In the genomic region with DNA sequence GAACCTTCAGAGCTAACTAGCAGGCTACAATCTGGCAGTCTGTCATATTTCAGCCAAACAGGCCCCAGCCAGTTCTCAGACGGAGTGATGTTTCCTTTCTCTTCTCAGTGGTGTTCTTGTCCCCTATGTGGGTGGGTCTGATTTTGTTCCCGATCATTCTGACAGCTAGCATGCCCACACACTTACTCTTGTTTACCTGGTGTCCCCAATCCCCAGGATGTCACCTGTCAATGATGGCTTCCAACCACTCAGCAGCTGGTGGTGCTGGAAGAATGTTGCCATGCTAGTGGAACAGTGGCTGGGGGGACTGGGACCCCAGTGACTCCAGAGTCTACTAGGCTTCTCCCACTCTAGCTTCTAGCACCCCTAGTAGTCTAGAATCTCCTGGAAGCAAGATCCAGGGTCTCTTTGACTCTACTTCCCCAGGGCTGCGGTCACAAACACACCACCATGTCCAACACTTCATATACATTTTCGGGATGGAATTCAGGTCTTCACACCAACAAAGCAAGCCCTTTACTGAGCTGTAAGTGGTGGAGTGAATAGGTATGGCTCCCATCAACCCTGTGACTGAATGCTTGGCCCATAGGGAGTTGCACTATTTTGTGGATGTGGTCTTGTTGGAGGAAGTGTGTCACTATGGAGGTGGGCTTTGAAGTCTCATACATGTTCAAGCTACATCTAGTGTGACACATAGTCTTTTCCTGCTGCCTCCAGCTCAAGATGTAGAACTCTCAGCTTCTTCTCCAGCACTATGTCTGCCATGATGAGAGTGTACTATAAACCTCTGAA, we compare ENCODE assay signal across 30 mouse cellular contexts. TPM values are rescaled to one million over a fixed set of nuclear protein-coding genes. Genes with fewer than 3 reads are reported as not detected.
DNase-seq lines count a peak whose midpoint lies in the region; ATAC-seq and TF ChIP-seq lines count a peak whose summit lies in the region.
"Had no signal": no experiment of that assay in that cellular context is flagged by ENCODE, and none has a peak within 500 bp of the region (broad histone marks: within the 10 kb centered on the region; RNA-seq: fewer than 3 reads in every experiment).

No protein-coding gene starts in this region.

- H3K27me3 ChIP-seq in forebrain, embryonic 14.5 days (replicated peaks; ENCODE audit: control insufficient read depth, insufficient read depth, low read length), result no peaks in the 10 kb centered on the region
- H3K27me3 ChIP-seq in forebrain, postnatal 0 days (ENCODE audit: insufficient read depth, low read length), result no peaks in the 10 kb centered on the region
- no peaks in the 10 kb centered on the region for H3K27me3 ChIP-seq in heart, embryonic 10.5 days (ENCODE audit: insufficient read depth, poor library complexity, severe bottlenecking)
- no peaks in the 10 kb centered on the region; the same call in 1 of the 2 replicates for H3K27me3 ChIP-seq in heart, embryonic 12.5 days (replicated peaks)
- H3K27me3 ChIP-seq in neural tube, embryonic 13.5 days, result no peaks in the 10 kb centered on the region
- H3K27me3 ChIP-seq: forebrain, embryonic 13.5 days; heart, embryonic 15.5 days; hindbrain, embryonic 13.5 days; intestine, embryonic 15.5 days had no signal

- ATAC-seq in forebrain, embryonic 14.5 days, result no peak
- ATAC-seq in forebrain, postnatal 0 days, result no peak
- no peak for ATAC-seq in heart, embryonic 12.5 days (ENCODE audit: insufficient number of reproducible peaks, low FRiP score)
- no peak for ATAC-seq in neural tube, embryonic 13.5 days (ENCODE audit: low read depth)
- ATAC-seq: activated CD4-positive, CD25-positive, alpha-beta regulatory T cell, adult 4 months; CD4-positive, CD25-positive, alpha-beta regulatory T cell, adult 4 months; forebrain, embryonic 13.5 days; hindbrain, embryonic 16.5 days; intestine, embryonic 15.5 days had no signal

- no peak for DNase-seq in forebrain, embryonic 14.5 days (ENCODE audit: low spot score)
- no peak for DNase-seq in forebrain, postnatal 0 days
- peak; percentile 63 for DNase-seq in heart, embryonic 10.5 days (ENCODE audit: low spot score)
- DNase-seq in neural tube, embryonic 10.5 days (ENCODE audit: extremely low spot score, low spot score), result no peak
- no peak for DNase-seq in cerebellum, postnatal 14 days
- DNase-seq: adrenal gland, adult 8-10 months; adrenal gland, postnatal 25 days; cerebellum, adult 11-12 months; cerebellum, adult 8-10 months; cerebellum, postnatal 25 days; gastrocnemius, adult 2 months; gastrocnemius, postnatal 14 days; heart, adult 18-20 months; heart, postnatal 10 days; heart, postnatal 36 days; kidney, adult 11 months had no signal

- H3K4me1 ChIP-seq in forebrain, embryonic 14.5 days (ENCODE audit: control insufficient read depth, insufficient read depth, low read length), result no peaks in the 10 kb centered on the region
- no peaks in the 10 kb centered on the region for H3K4me1 ChIP-seq in forebrain, postnatal 0 days (ENCODE audit: insufficient read depth)
- H3K4me1 ChIP-seq in heart, embryonic 10.5 days, result peaks cover 12% of the 10 kb centered on the region
- H3K4me1 ChIP-seq in heart, embryonic 12.5 days (replicated peaks), result no peaks in the 10 kb centered on the region; the same call in 1 of the 2 replicates
- H3K4me1 ChIP-seq in neural tube, embryonic 13.5 days (replicated peaks), result peaks cover 21% of the 10 kb centered on the region

- 87% methylated on average over 4 of the region's 4 CpGs for WGBS in forebrain, embryonic 14.5 days
- WGBS in forebrain, postnatal 0 days, result 88% methylated on average over 4 of the region's 4 CpGs
- WGBS in heart, embryonic 10.5 days, result 76% methylated on average over 4 of the region's 4 CpGs
- WGBS in heart, embryonic 12.5 days, result 73% methylated on average over 4 of the region's 4 CpGs
- whole genome bisulfite sequencing in neural tube, embryonic 13.5 days, result 89% methylated on average over 4 of the region's 4 CpGs

- H3K4me2 ChIP-seq in forebrain, embryonic 14.5 days (ENCODE audit: low read length), result no peak overlapping the region
- H3K4me2 ChIP-seq in forebrain, postnatal 0 days (ENCODE audit: low read depth), result no peak overlapping the region
- no peak overlapping the region for H3K4me2 ChIP-seq in heart, embryonic 12.5 days
- no peak overlapping the region for H3K4me2 ChIP-seq in neural tube, embryonic 13.5 days
- H3K4me2 ChIP-seq: forebrain, embryonic 13.5 days; heart, embryonic 11.5 days; heart, embryonic 15.5 days; hindbrain, embryonic 13.5 days; intestine, embryonic 15.5 days had no signal

- no peak overlapping the region for H3K9ac ChIP-seq in forebrain, embryonic 14.5 days (ENCODE audit: low read length)
- no peak overlapping the region for H3K9ac ChIP-seq in forebrain, postnatal 0 days
- H3K9ac ChIP-seq in heart, embryonic 12.5 days, result no peak overlapping the region
- H3K9ac ChIP-seq in neural tube, embryonic 13.5 days, result peak overlapping the region; percentile 5; the same call in 1 of the 2 replicates
- H3K9ac ChIP-seq: forebrain, embryonic 13.5 days; heart, embryonic 15.5 days; hindbrain, embryonic 13.5 days; intestine, embryonic 15.5 days had no signal

- no peak for TF ChIP-seq CTCF in forebrain, postnatal 0 days (IDR thresholded peaks at IDR 0.05; ENCODE audit: low read depth)

- peak overlapping the region; percentile 21; the same call in 1 of the 2 replicates for H3K27ac ChIP-seq in forebrain, embryonic 14.5 days (ENCODE audit: low read depth, low read length)
- H3K27ac ChIP-seq in forebrain, postnatal 0 days (ENCODE audit: low read depth, low read length), result no peak overlapping the region
- H3K27ac ChIP-seq in heart, embryonic 10.5 days, result no peak overlapping the region
- no peak overlapping the region for H3K27ac ChIP-seq in heart, embryonic 12.5 days (ENCODE audit: poor library complexity, severe bottlenecking)
- no peak overlapping the region for H3K27ac ChIP-seq in neural tube, embryonic 13.5 days (replicated peaks)
- H3K27ac ChIP-seq: forebrain, embryonic 10.5 days; forebrain, embryonic 13.5 days; gastrocnemius, adult 2 months; heart, embryonic 15.5 days; hindbrain, embryonic 10.5 days; hindbrain, embryonic 13.5 days; intestine, embryonic 15.5 days had no signal

- no peaks in the 10 kb centered on the region for H3K9me3 ChIP-seq in forebrain, embryonic 14.5 days (replicated peaks; ENCODE audit: control insufficient read depth, low read length)
- no peaks in the 10 kb centered on the region for H3K9me3 ChIP-seq in forebrain, postnatal 0 days (ENCODE audit: low read length)
- H3K9me3 ChIP-seq in heart, embryonic 10.5 days, result no peaks in the 10 kb centered on the region
- H3K9me3 ChIP-seq in heart, embryonic 12.5 days (replicated peaks), result no peaks in the 10 kb centered on the region
- no peaks in the 10 kb centered on the region for H3K9me3 ChIP-seq in neural tube, embryonic 13.5 days
- H3K9me3 ChIP-seq: forebrain, embryonic 10.5 days; forebrain, embryonic 13.5 days; heart, embryonic 15.5 days; hindbrain, embryonic 10.5 days; hindbrain, embryonic 13.5 days; intestine, embryonic 15.5 days had no signal

- H3K4me3 ChIP-seq in forebrain, embryonic 14.5 days (ENCODE audit: low read depth, low read length), result no peak overlapping the region
- H3K4me3 ChIP-seq in forebrain, postnatal 0 days (ENCODE audit: low read depth, low read length), result no peak overlapping the region
- no peak overlapping the region for H3K4me3 ChIP-seq in heart, embryonic 10.5 days
- no peak overlapping the region for H3K4me3 ChIP-seq in heart, embryonic 12.5 days
- no peak overlapping the region for H3K4me3 ChIP-seq in neural tube, embryonic 13.5 days
- H3K4me3 ChIP-seq: forebrain, embryonic 10.5 days; forebrain, embryonic 13.5 days; gastrocnemius, adult 2 months; heart, embryonic 15.5 days; hindbrain, embryonic 10.5 days; hindbrain, embryonic 13.5 days; intestine, embryonic 15.5 days had no signal

- peaks cover 36% of the 10 kb centered on the region for H3K36me3 ChIP-seq in forebrain, embryonic 14.5 days (ENCODE audit: control insufficient read depth, insufficient read depth, low read length)
- H3K36me3 ChIP-seq in forebrain, postnatal 0 days (ENCODE audit: insufficient read depth), result peaks cover 21% of the 10 kb centered on the region
- H3K36me3 ChIP-seq in heart, embryonic 10.5 days, result no peaks in the 10 kb centered on the region
- no peaks in the 10 kb centered on the region; the same call in 1 of the 2 replicates for H3K36me3 ChIP-seq in heart, embryonic 12.5 days
- H3K36me3 ChIP-seq in neural tube, embryonic 13.5 days, result peaks cover 39% of the 10 kb centered on the region
- H3K36me3 ChIP-seq: heart, embryonic 15.5 days; intestine, embryonic 15.5 days had no signal

RNA-seq across cellular contexts. Expression of a gene that starts 2.2 kb away (rescaled TPM):
- 2.8 and 3.6 TPM in 2 replicates for polyA plus RNA-seq in forebrain, embryonic 14.5 days (2014; fragmentation: Nextera tagmentation; extraction: Ambion mirVana)
- total RNA-seq in forebrain, postnatal 0 days (2014; rRNA removed), result 2.1 and 3.0 TPM in 2 replicates
- polyA plus RNA-seq in forebrain, postnatal 0 days (2015; fragmentation: Nextera tagmentation; extraction: Ambion mirVana), result 2.4 and 2.5 TPM in 2 replicates
- polyA plus RNA-seq in heart, embryonic 10.5 days (2016; fragmentation: Nextera tagmentation; extraction: Ambion mirVana), result 10.0 and 14.0 TPM in 2 replicates
- polyA plus RNA-seq in heart, embryonic 12.5 days (2016; fragmentation: Nextera tagmentation; extraction: Ambion mirVana), result 11.4 and 11.9 TPM in 2 replicates
- 2.2 and 2.8 TPM in 2 replicates for polyA plus RNA-seq in neural tube, embryonic 13.5 days (2015; fragmentation: Nextera tagmentation; extraction: Ambion mirVana)

RNA-seq across cellular contexts. Expression of a gene that starts 16.1 kb away (rescaled TPM):
- 0.87 and 0.97 TPM in 2 replicates for polyA plus RNA-seq in forebrain, embryonic 14.5 days (2014; fragmentation: Nextera tagmentation; extraction: Ambion mirVana)
- 0.29 TPM in 1 of 2 replicates, not detected in the other for total RNA-seq in forebrain, postnatal 0 days (2014; rRNA removed)
- polyA plus RNA-seq in forebrain, postnatal 0 days (2015; fragmentation: Nextera tagmentation; extraction: Ambion mirVana), result 0.33 and 2.1 TPM in 2 replicates
- polyA plus RNA-seq in heart, embryonic 10.5 days (2016; fragmentation: Nextera tagmentation; extraction: Ambion mirVana), result 0.14 and 0.25 TPM in 2 replicates
- 0.18 TPM in 1 of 2 replicates, not detected in the other for polyA plus RNA-seq in heart, embryonic 12.5 days (2016; fragmentation: Nextera tagmentation; extraction: Ambion mirVana)
- polyA plus RNA-seq in neural tube, embryonic 13.5 days (2015; fragmentation: Nextera tagmentation; extraction: Ambion mirVana), result 2.0 and 3.5 TPM in 2 replicates
- total RNA-seq: adrenal gland, adult 8-10 months; common myeloid progenitor, adult 5-6 weeks; gastrocnemius, adult 2 months; gastrocnemius, postnatal 14 days; heart, adult 18-20 months; heart, postnatal 36 days had no signal
- polyA plus RNA-seq: activated CD4-positive, CD25-positive, alpha-beta regulatory T cell, adult 4 months; brain, embryonic 14.5 days; heart, embryonic 11.5 days had no signal
